Mouse (Mus musculus) CH12.LX (cell line): ENCODE measurements around the gene Emg1. TPM values are rescaled to one million over a fixed set of nuclear protein-coding genes. Genes with fewer than 3 reads are reported as not detected.

ENCODE experiments used
- DNase-seq: peaks from one replicate; pipeline ENCODE4 v3.0.0-alpha.2; 2013; ENCODE audit errors: extremely low read depth
- H3K27ac ChIP-seq: 2 replicates; pipeline ENCODE4 v1.5.1; 2012; ENCODE audit warnings: low read depth, mild to moderate bottlenecking, control low read depth, moderate library complexity; ENCODE audit not compliant: insufficient read depth
- H3K27me3 ChIP-seq: replicated peaks from 2 replicates; pipeline ENCODE3; 2012; ENCODE audit warnings: inconsistent platforms
- H3K36me3 ChIP-seq, 2 experiments: replicated peaks in 1 of 2; 2 replicates each; pipeline versions ENCODE3 to v1.6.1; 2012; ENCODE audit warnings: inconsistent platforms in 1 of 2, low read length in 1 of 2, mild to moderate bottlenecking in 1 of 2, mixed read lengths in 1 of 2, moderate library complexity in 1 of 2; ENCODE audit not compliant: control insufficient read depth in 1 of 2, insufficient read depth in 1 of 2
- H3K4me1 ChIP-seq, 2 experiments: 2 replicates each; pipeline ENCODE4 v1.6.1; 2012; ENCODE audit warnings: inconsistent platforms in 1 of 2, moderate library complexity in 1 of 2; ENCODE audit not compliant: insufficient read depth in 2 of 2, control insufficient read depth in 1 of 2
- H3K4me2 ChIP-seq: 2 replicates; pipeline ENCODE4 v1.6.1; 2012; ENCODE audit warnings: low read depth, mild to moderate bottlenecking, control low read depth; ENCODE audit not compliant: poor library complexity, insufficient read depth, severe bottlenecking
- H3K4me3 ChIP-seq, 3 experiments: fragments of 150-350 bp in 1 of 3; sonication (generic) in 1 of 3; replicated peaks in 1 of 3; 2 replicates each; pipeline versions ENCODE3 to v1.5.1; 2011 to 2012; ENCODE audit warnings: low read depth in 2 of 3, low read length in 2 of 3, mild to moderate bottlenecking in 2 of 3, moderate library complexity in 2 of 3, control low read depth in 1 of 3, improper control_type of control experiment in 1 of 3, inconsistent platforms in 1 of 3, mixed read lengths in 1 of 3; ENCODE audit not compliant: poor library complexity in 1 of 3
- H3K79me2 ChIP-seq: replicated peaks from 2 replicates; pipeline ENCODE4 v1.6.1; 2012; ENCODE audit warnings: mild to moderate bottlenecking, moderate library complexity; ENCODE audit not compliant: control insufficient read depth, poor library complexity, insufficient read depth, severe bottlenecking; ENCODE audit errors: extremely low read depth
- H3K9ac ChIP-seq: 2 replicates; pipeline ENCODE4 v1.6.1; 2012; ENCODE audit warnings: low read depth, mild to moderate bottlenecking, control low read depth, moderate library complexity; ENCODE audit not compliant: insufficient read depth
- H3K9me3 ChIP-seq: replicated peaks from 2 replicates; pipeline ENCODE3; 2012; ENCODE audit warnings: low read length, inconsistent platforms, mixed read lengths
- BHLHE40 ChIP-seq: IDR thresholded peaks from 2 replicates; pipeline ENCODE4 v1.6.1; 2011; ENCODE audit warnings: mild to moderate bottlenecking, low read depth, low read length, improper control_type of control experiment
- CHD1 ChIP-seq: IDR thresholded peaks from 2 replicates; pipeline ENCODE4 v1.6.1; 2012; ENCODE audit warnings: low read depth, low read length, improper control_type of control experiment, inconsistent platforms
- CHD2 ChIP-seq: IDR thresholded peaks from 2 replicates; pipeline ENCODE4 v1.6.1; 2011; ENCODE audit warnings: low read length, improper control_type of control experiment
- CTCF ChIP-seq, 2 experiments: IDR thresholded peaks in 1 of 2; conservative IDR thresholded peaks in 1 of 2; 2 replicates each; pipeline ENCODE4 v1.5.1; 2011 to 2012; ENCODE audit warnings: low read depth in 2 of 2, low read length in 2 of 2, improper control_type of control experiment in 1 of 2, inconsistent platforms in 1 of 2, mild to moderate bottlenecking in 1 of 2, moderate library complexity in 1 of 2
- E2F4 ChIP-seq: IDR thresholded peaks from 2 replicates; pipeline ENCODE4 v1.6.1; 2011; ENCODE audit warnings: low read depth, low read length, improper control_type of control experiment; ENCODE audit not compliant: insufficient replicate concordance
- ELF1 ChIP-seq: IDR thresholded peaks from 2 replicates; pipeline ENCODE4 v1.6.1; 2014; ENCODE audit warnings: low read depth, mild to moderate bottlenecking, inconsistent platforms, low read length, improper control_type of control experiment
- EP300 ChIP-seq: IDR thresholded peaks from 2 replicates; pipeline ENCODE4 v1.6.1; 2011; ENCODE audit warnings: low read length, improper control_type of control experiment
- ETS1 ChIP-seq: conservative IDR thresholded peaks from 2 replicates; pipeline ENCODE4 v1.6.1; 2012; ENCODE audit warnings: low read depth, mild to moderate bottlenecking, inconsistent platforms, low read length, improper control_type of control experiment, moderate library complexity
- GABPA ChIP-seq: IDR thresholded peaks from 2 replicates; pipeline ENCODE4 v1.6.1; 2012; ENCODE audit warnings: low read depth, low read length, improper control_type of control experiment, inconsistent platforms; ENCODE audit not compliant: insufficient replicate concordance
- HCFC1 ChIP-seq: IDR thresholded peaks from 2 replicates; pipeline ENCODE4 v1.6.1; 2012; ENCODE audit warnings: low read depth, mild to moderate bottlenecking, inconsistent platforms, low read length, improper control_type of control experiment
- IRF4 ChIP-seq: IDR thresholded peaks from 2 replicates; pipeline ENCODE4 v1.6.1; 2014; ENCODE audit warnings: low read depth, mild to moderate bottlenecking, inconsistent platforms, low read length, improper control_type of control experiment
- JUN ChIP-seq: IDR thresholded peaks from 2 replicates; pipeline ENCODE4 v1.6.1; 2011; ENCODE audit warnings: low read depth, mild to moderate bottlenecking, low read length, improper control_type of control experiment, moderate library complexity; ENCODE audit not compliant: insufficient read depth
- JUND ChIP-seq: conservative IDR thresholded peaks from 2 replicates; pipeline ENCODE4 v1.6.1; 2011; ENCODE audit warnings: low read depth, low read length, improper control_type of control experiment
- KAT2A ChIP-seq: IDR thresholded peaks from 2 replicates; pipeline ENCODE4 v1.6.1; 2012; ENCODE audit warnings: low read length, improper control_type of control experiment, inconsistent platforms; ENCODE audit not compliant: insufficient replicate concordance
- MAFK ChIP-seq: IDR thresholded peaks from 2 replicates; pipeline ENCODE4 v1.6.1; 2011; ENCODE audit warnings: low read length, improper control_type of control experiment; ENCODE audit not compliant: insufficient replicate concordance
- MAX ChIP-seq: IDR thresholded peaks from 2 replicates; pipeline ENCODE4 v1.6.1; 2011; ENCODE audit warnings: low read length, improper control_type of control experiment
- MAZ ChIP-seq: IDR thresholded peaks from 2 replicates; pipeline ENCODE4 v1.6.1; 2012; ENCODE audit warnings: low read depth, mild to moderate bottlenecking, inconsistent platforms, low read length, improper control_type of control experiment, moderate library complexity
- MEF2A ChIP-seq: IDR thresholded peaks from 2 replicates; pipeline ENCODE4 v1.6.1; 2014; ENCODE audit warnings: low read depth, mild to moderate bottlenecking, inconsistent platforms, low read length, improper control_type of control experiment, borderline replicate concordance
- MXI1 ChIP-seq: IDR thresholded peaks from 2 replicates; pipeline ENCODE4 v1.6.1; 2011; ENCODE audit warnings: mild to moderate bottlenecking, low read depth, low read length, improper control_type of control experiment
- MYC ChIP-seq: IDR thresholded peaks from 2 replicates; pipeline ENCODE4 v1.6.1; 2011; ENCODE audit warnings: low read depth, mild to moderate bottlenecking, improper control_type of control experiment, low read length
- NELFE ChIP-seq: IDR thresholded peaks from 2 replicates; pipeline ENCODE4 v1.6.1; 2011; ENCODE audit warnings: low read depth, low read length, improper control_type of control experiment
- NRF1 ChIP-seq: IDR thresholded peaks from 2 replicates; pipeline ENCODE4 v1.6.1; 2014; ENCODE audit warnings: low read depth, mild to moderate bottlenecking, inconsistent platforms, low read length, improper control_type of control experiment, moderate library complexity
- PAX5 ChIP-seq: IDR thresholded peaks from 2 replicates; pipeline ENCODE4 v1.6.1; 2012; ENCODE audit warnings: low read length, inconsistent platforms, mixed read lengths
- POLR2A ChIP-seq: IDR thresholded peaks from 2 replicates; pipeline ENCODE4 v1.6.1; 2011; ENCODE audit warnings: low read depth, mild to moderate bottlenecking, improper control_type of control experiment, low read length
- POLR2AphosphoS2 ChIP-seq: IDR thresholded peaks from 2 replicates; pipeline ENCODE4 v1.6.1; 2011; ENCODE audit warnings: low read depth, low read length, improper control_type of control experiment
- RAD21 ChIP-seq: IDR thresholded peaks from 2 replicates; pipeline ENCODE4 v1.6.1; 2011; ENCODE audit warnings: low read depth, mild to moderate bottlenecking, low read length, improper control_type of control experiment, moderate library complexity
- RCOR1 ChIP-seq: conservative IDR thresholded peaks from 2 replicates; pipeline ENCODE4 v1.6.1; 2012; ENCODE audit warnings: low read depth, mild to moderate bottlenecking, inconsistent platforms, low read length, improper control_type of control experiment
- SIN3A ChIP-seq: IDR thresholded peaks from 2 replicates; pipeline ENCODE4 v1.6.1; 2012; ENCODE audit warnings: low read length, improper control_type of control experiment, inconsistent platforms
- SMC3 ChIP-seq: IDR thresholded peaks from 2 replicates; pipeline ENCODE4 v1.6.1; 2011; ENCODE audit warnings: low read depth, low read length, improper control_type of control experiment
- TBP ChIP-seq: conservative IDR thresholded peaks from 2 replicates; pipeline ENCODE4 v1.6.1; 2011; ENCODE audit warnings: low read depth, low read length, improper control_type of control experiment
- TCF12 ChIP-seq: IDR thresholded peaks from 2 replicates; pipeline ENCODE4 v1.6.1; 2014; ENCODE audit warnings: low read depth, mild to moderate bottlenecking, inconsistent platforms, low read length, improper control_type of control experiment
- UBTF ChIP-seq: IDR thresholded peaks from 2 replicates; pipeline ENCODE4 v1.6.1; 2012; ENCODE audit warnings: low read depth, mild to moderate bottlenecking, inconsistent platforms, low read length, improper control_type of control experiment, moderate library complexity
- USF1 ChIP-seq: IDR thresholded peaks from 2 replicates; pipeline ENCODE4 v1.6.1; 2014; ENCODE audit warnings: low read depth, mild to moderate bottlenecking, inconsistent platforms, low read length, improper control_type of control experiment
- USF2 ChIP-seq: conservative IDR thresholded peaks from 2 replicates; pipeline ENCODE4 v1.6.1; 2011; ENCODE audit warnings: low read depth, low read length, improper control_type of control experiment
- ZC3H11A ChIP-seq: IDR thresholded peaks from 2 replicates; pipeline ENCODE4 v1.6.1; 2012; ENCODE audit warnings: low read depth, mild to moderate bottlenecking, inconsistent platforms, low read length, improper control_type of control experiment
- ZKSCAN1 ChIP-seq: IDR thresholded peaks from 2 replicates; pipeline ENCODE4 v1.6.1; 2012; ENCODE audit warnings: low read depth, inconsistent platforms, low read length, improper control_type of control experiment, borderline replicate concordance
- ZMIZ1 ChIP-seq: IDR thresholded peaks from 2 replicates; pipeline ENCODE4 v1.6.1; 2012; ENCODE audit warnings: low read depth, mild to moderate bottlenecking, inconsistent platforms, low read length, improper control_type of control experiment
- ZNF384 ChIP-seq: IDR thresholded peaks from 2 replicates; pipeline ENCODE4 v1.6.1; 2012; ENCODE audit warnings: low read depth, low read length, improper control_type of control experiment, inconsistent platforms
- dilution Hi-C: fragments of 300-500 bp; cut with MboI; formaldehyde crosslinking; loops from 2 replicates; pipeline ENCODE4 v1.14.3; 2020; ENCODE audit warnings: low sequenced_read_pairs; ENCODE audit not compliant: extremely low pct_unique_long_range_greater_than_20kb, extremely low pct_ligation_motif_present
- in situ Hi-C: fragments of 300-500 bp; cut with MboI; formaldehyde crosslinking; loops from 3 replicates; pipeline ENCODE4 v1.14.3; 2019; ENCODE audit warnings: low sequenced_read_pairs, low pct_ligation_motif_present, low pct_unique_long_range_greater_than_20kb, mixed read lengths
- polyA plus RNA-seq: library from polyadenylated mRNA; unstranded; fragments of >175 nt; gene quantifications from 2 replicates; pipeline ENCODE4 v1.2.1, GENCODE M21; 2012; ENCODE audit warnings: low read depth; ENCODE audit not compliant: insufficient read length
- total RNA-seq, 2 experiments: library from RNA; depleted of rRNA; stranded (reverse); fragments of 300-350 nt in 1 of 2; fragments of >200 nt in 1 of 2; gene quantifications; 2 replicates each; pipeline ENCODE4 v1.2.3; 2012 to 2014

The Emg1 gene
- total and polyA plus RNA-seq, 3 experiments = 301 to 481 (median 352) TPM

DNA sequence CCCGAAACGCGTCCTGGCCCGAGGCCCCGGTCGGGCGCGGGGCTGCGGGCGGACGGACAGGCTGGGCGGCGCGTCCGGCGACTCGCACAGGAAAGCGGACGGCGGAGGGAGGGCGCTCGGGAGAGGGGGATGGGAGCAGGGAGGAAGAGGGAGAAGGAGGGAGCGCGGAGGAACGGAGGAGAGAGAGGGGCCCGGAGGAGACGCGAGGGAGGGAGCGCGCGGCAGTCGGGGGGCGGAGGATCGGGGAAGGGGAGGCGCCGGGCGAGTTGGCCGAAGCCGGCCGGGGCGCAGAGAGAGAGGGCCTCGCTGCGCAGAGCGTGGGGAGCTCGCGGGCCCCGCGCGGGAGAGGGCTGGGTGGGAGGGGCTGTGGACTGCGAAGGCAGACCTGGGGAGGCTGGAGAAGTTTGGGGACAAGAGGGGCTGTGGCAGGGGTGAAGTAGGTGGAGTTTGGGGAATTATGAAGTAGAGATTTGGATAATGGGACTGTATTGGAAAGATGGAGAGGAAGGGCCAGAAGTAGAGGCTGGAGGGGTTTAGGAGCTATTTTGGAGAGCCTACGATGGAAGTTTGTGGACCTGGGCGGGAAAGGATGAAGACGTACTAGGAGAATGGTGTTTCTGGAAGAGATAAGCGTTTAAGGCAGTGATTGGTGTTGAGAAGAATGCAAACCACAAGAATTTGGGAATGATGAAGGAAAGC, 44.8 kb upstream of the Emg1 start:
- H3K9ac ChIP-seq = peak overlapping the region; percentile 95
- H3K79me2 ChIP-seq = peaks cover 6% of the 10 kb centered on the region; the same call in 1 of the 2 replicates
- peak overlapping the region; percentile 72 for H3K27ac ChIP-seq
- dilution Hi-C loops = no loop called here
- H3K4me3 ChIP-seq = peak overlapping the region; percentile 66 to 95 (median 68)
- H3K27me3 ChIP-seq = no peaks in the 10 kb centered on the region
- no peak for DNase-seq
- in situ Hi-C loops = no loop called here
- peak overlapping the region; percentile 78 for H3K4me2 ChIP-seq
- H3K36me3 ChIP-seq = peaks cover 8 to 41% of the 10 kb centered on the region in 2 experiments
- H3K9me3 ChIP-seq = no peaks in the 10 kb centered on the region
- no peak for TF ChIP-seq KAT2A
- no peak; the same call in 1 of the 2 replicates for TF ChIP-seq SIN3A
- TF ChIP-seq POLR2AphosphoS2 = no peak
- TF ChIP-seq CHD2 = peak; percentile 56; the same call in 1 of the 2 replicates
- no peak for TF ChIP-seq SMC3
- TF ChIP-seq MAX = no peak
- TF ChIP-seq EP300 = no peak
- no peak for TF ChIP-seq ETS1
- no peak for TF ChIP-seq BHLHE40
- TF ChIP-seq UBTF = peak; percentile 49; the same call in 1 of the 2 replicates
- TF ChIP-seq MAZ = peak; percentile 50; the same call in 1 of the 2 replicates
- TF ChIP-seq PAX5 = no peak
- no peak for TF ChIP-seq CHD1
- TF ChIP-seq USF1 = no peak
- TF ChIP-seq MYC = no peak
- peak; percentile 15; the same call in 1 of the 2 replicates for TF ChIP-seq HCFC1
- no peak for TF ChIP-seq RCOR1
- no peak for TF ChIP-seq JUN
- TF ChIP-seq ZC3H11A = no peak
- no peak for TF ChIP-seq GABPA
- peak; percentile 24; the same call in 1 of the 2 replicates for TF ChIP-seq NRF1
- no peak for TF ChIP-seq NELFE
- TF ChIP-seq MAFK = no peak
- no peak for TF ChIP-seq ELF1
- no peak for TF ChIP-seq E2F4
- TF ChIP-seq POLR2A = peak; percentile 55; the same call in 1 of the 2 replicates
- 0 out of 2 replicates have a peak, but pooled peaks have one; percentile 37 for TF ChIP-seq TCF12
- TF ChIP-seq USF2 = no peak
- no peak for TF ChIP-seq MEF2A
- TF ChIP-seq MXI1 = peak; percentile 47; the same call in 1 of the 2 replicates
- no peak for TF ChIP-seq ZKSCAN1
- TF ChIP-seq RAD21 = no peak
- no peak for TF ChIP-seq JUND
- no peak for TF ChIP-seq ZNF384
- no peak for TF ChIP-seq TBP
- TF ChIP-seq ZMIZ1 = no peak
- TF ChIP-seq IRF4 = no peak
- TF ChIP-seq CTCF (conservative IDR thresholded peaks at IDR 0.05 in 1 of 2, IDR thresholded peaks at IDR 0.05 in 1 of 2; ENCODE audit: low read depth in 2 of 2, low read length in 2 of 2) = no peak
- peaks cover 5 to 39% of the 10 kb centered on the region in 2 experiments for H3K4me1 ChIP-seq
